Mouse (Mus musculus) ES-E14 (cell line): ENCODE results near the gene Anapc15-ps. TPM values are rescaled to one million over a fixed set of nuclear protein-coding genes. Genes with fewer than 3 reads are reported as not detected.

ENCODE experiments used
- DNase-seq: peaks from one replicate; pipeline ENCODE4 v3.0.0-alpha.2; 2013; ENCODE audit warnings: low read depth, low spot score
- H3K27ac ChIP-seq: 2 replicates; pipeline ENCODE4 v1.5.1; 2012; ENCODE audit warnings: low read depth, mild to moderate bottlenecking, low read length, moderate library complexity, mixed read lengths; ENCODE audit not compliant: poor library complexity, insufficient read depth, severe bottlenecking
- H3K36me3 ChIP-seq: 2 replicates; pipeline ENCODE4 v1.6.1; 2012; ENCODE audit warnings: mild to moderate bottlenecking, low read length, moderate library complexity, mixed read lengths; ENCODE audit not compliant: control insufficient read depth, poor library complexity, insufficient read depth, severe bottlenecking
- H3K4me1 ChIP-seq, 2 experiments: fragments of 150-350 bp in 1 of 2; sonication (generic) in 1 of 2; 2 replicates each; pipeline ENCODE4 v1.6.1; 2012; ENCODE audit warnings: low read length in 2 of 2, mild to moderate bottlenecking in 1 of 2, mixed read lengths in 1 of 2; ENCODE audit not compliant: control insufficient read depth in 2 of 2, insufficient read depth in 2 of 2, poor library complexity in 1 of 2
- H3K4me3 ChIP-seq, 2 experiments: fragments of 150-350 bp in 1 of 2; sonication (generic) in 1 of 2; 2 replicates each; pipeline ENCODE4 v1.5.1; 2012; ENCODE audit warnings: low read length in 2 of 2, low read depth in 1 of 2, mild to moderate bottlenecking in 1 of 2, mixed read lengths in 1 of 2; ENCODE audit not compliant: insufficient read depth in 1 of 2, poor library complexity in 1 of 2, severe bottlenecking in 1 of 2
- H3K9ac ChIP-seq: 2 replicates; pipeline ENCODE4 v1.6.1; 2012; ENCODE audit warnings: low read depth, mild to moderate bottlenecking, low read length, mixed read lengths; ENCODE audit not compliant: poor library complexity, insufficient read depth, severe bottlenecking
- H3K9me3 ChIP-seq: fragments of 150-350 bp; sonication (generic); 2 replicates; pipeline ENCODE4 v1.6.1; 2012; ENCODE audit warnings: low read depth, mild to moderate bottlenecking, low read length; ENCODE audit not compliant: control insufficient read depth, insufficient read depth
- CHD2 ChIP-seq: IDR thresholded peaks from 2 replicates; pipeline ENCODE4 v1.6.1; 2014; ENCODE audit warnings: mild to moderate bottlenecking, low read depth, low read length, inconsistent platforms
- HCFC1 ChIP-seq: IDR thresholded peaks from 2 replicates; pipeline ENCODE4 v1.6.1; 2012; ENCODE audit warnings: low read length, inconsistent platforms, borderline replicate concordance; ENCODE audit not compliant: insufficient read depth
- MAFK ChIP-seq: IDR thresholded peaks from 2 replicates; pipeline ENCODE4 v1.6.1; 2014; ENCODE audit warnings: mild to moderate bottlenecking, low read depth, low read length, inconsistent platforms; ENCODE audit not compliant: insufficient read depth
- ZC3H11A ChIP-seq: IDR thresholded peaks from 2 replicates; pipeline ENCODE4 v1.6.1; 2012; ENCODE audit warnings: low read depth, mild to moderate bottlenecking, inconsistent platforms, low read length, borderline replicate concordance
- ZNF384 ChIP-seq: IDR thresholded peaks from 2 replicates; pipeline ENCODE4 v1.6.1; 2012; ENCODE audit warnings: low read depth, low read length, inconsistent platforms
- in situ Hi-C, 2 experiments: fragments of 600-800 bp; cut with MboI; formaldehyde crosslinking; loops; one replicate each; pipeline ENCODE4 v1.15.1; 2025; ENCODE audit warnings: low sequenced_read_pairs in 2 of 2, inconsistent platforms in 1 of 2; ENCODE audit not compliant: unreplicated experiment in 2 of 2
- total RNA-seq: library from RNA; depleted of rRNA; stranded (reverse); fragments of 300-350 nt; gene quantifications from 2 replicates; pipeline ENCODE4 v1.2.3, GENCODE M21; 2012

The Anapc15-ps gene
- total RNA-seq, 1 experiment: not detected

GRCm38 (mm10) chr10:95718760-95719159 lies 45.5 kb upstream of the Anapc15-ps start:
- no peaks in the 10 kb centered on the region for H3K9me3 ChIP-seq
- DNase-seq: peak; percentile 38
- H3K4me1 ChIP-seq: peaks cover 5 to 12% of the 10 kb centered on the region in 2 experiments
- H3K4me3 ChIP-seq: no peak overlapping the region
- H3K36me3 ChIP-seq: no peaks in the 10 kb centered on the region
- peak overlapping the region; percentile 92 for H3K27ac ChIP-seq
- no peak for TF ChIP-seq ZC3H11A
- TF ChIP-seq ZNF384: no peak
- no peak for TF ChIP-seq MAFK
- TF ChIP-seq CHD2: no peak
- no peak for TF ChIP-seq HCFC1
- in situ Hi-C loops: no loop called here
- no peak overlapping the region for H3K9ac ChIP-seq

GRCm38 (mm10) chr10:95717106-95717680 lies 43.9 kb upstream of the Anapc15-ps start:
- Histone ChIP-seq H3K36me3 (no peaks in the 10 kb centered on the region), H3K4me1 (peaks cover 5 to 12% of the 10 kb centered on the region in 2 experiments), H3K4me3 (peak overlapping the region in 1 of 2 experiments; percentile 41; a peak in 1 of 4 replicates), H3K9me3 (no peaks in the 10 kb centered on the region), H3K27ac (no peak overlapping the region; the same call in 1 of the 2 replicates), H3K9ac (no peak overlapping the region; the same call in 1 of the 2 replicates)
- in situ Hi-C loops: no loop called here
- no peak for DNase-seq
- TF ChIP-seq CHD2: no peak
- no peak for TF ChIP-seq ZNF384
- TF ChIP-seq ZC3H11A: no peak
- TF ChIP-seq MAFK: no peak
- no peak for TF ChIP-seq HCFC1

GRCm38 (mm10) chr10:95715687-95716086 lies 42.4 kb upstream of the Anapc15-ps start:
- in situ Hi-C loops: no loop called here
- Histone ChIP-seq H3K36me3 (no peaks in the 10 kb centered on the region), H3K27ac (no peak overlapping the region), H3K9ac (no peak overlapping the region), H3K4me3 (no peak overlapping the region), H3K9me3 (no peaks in the 10 kb centered on the region), H3K4me1 (peaks cover 5 to 11% of the 10 kb centered on the region in 2 experiments)
- TF ChIP-seq CHD2 (no peak), ZNF384 (no peak), HCFC1 (no peak), ZC3H11A (no peak)
- no peak for DNase-seq

- no peaks in the 10 kb centered on the region for H3K9me3 ChIP-seq
- peaks cover 0 to under 1% of the 10 kb centered on the region in 2 experiments; a peak in 1 of 4 replicates for H3K4me1 ChIP-seq
- no peaks in the 10 kb centered on the region for H3K36me3 ChIP-seq
- TF ChIP-seq ZC3H11A (no peak), ZNF384 (no peak), HCFC1 (no peak), MAFK (no peak), CHD2 (no peak)
- no peak overlapping the region for H3K9ac ChIP-seq
- no peak overlapping the region for H3K4me3 ChIP-seq
- in situ Hi-C loops: no loop called here
- DNase-seq: no peak
- H3K27ac ChIP-seq: no peak overlapping the region
Observed at GRCm38 (mm10) chr10:95712221-95712620, 39.0 kb upstream of the Anapc15-ps start.
